Mouse (Mus musculus): ENCODE data around the gene Cnga3. TPM values are rescaled to one million over a fixed set of nuclear protein-coding genes. Genes with fewer than 3 reads are reported as not detected.

Cnga3 gene
- polyA plus RNA-seq, 1 experiment: 0.02 TPM

DNA sequence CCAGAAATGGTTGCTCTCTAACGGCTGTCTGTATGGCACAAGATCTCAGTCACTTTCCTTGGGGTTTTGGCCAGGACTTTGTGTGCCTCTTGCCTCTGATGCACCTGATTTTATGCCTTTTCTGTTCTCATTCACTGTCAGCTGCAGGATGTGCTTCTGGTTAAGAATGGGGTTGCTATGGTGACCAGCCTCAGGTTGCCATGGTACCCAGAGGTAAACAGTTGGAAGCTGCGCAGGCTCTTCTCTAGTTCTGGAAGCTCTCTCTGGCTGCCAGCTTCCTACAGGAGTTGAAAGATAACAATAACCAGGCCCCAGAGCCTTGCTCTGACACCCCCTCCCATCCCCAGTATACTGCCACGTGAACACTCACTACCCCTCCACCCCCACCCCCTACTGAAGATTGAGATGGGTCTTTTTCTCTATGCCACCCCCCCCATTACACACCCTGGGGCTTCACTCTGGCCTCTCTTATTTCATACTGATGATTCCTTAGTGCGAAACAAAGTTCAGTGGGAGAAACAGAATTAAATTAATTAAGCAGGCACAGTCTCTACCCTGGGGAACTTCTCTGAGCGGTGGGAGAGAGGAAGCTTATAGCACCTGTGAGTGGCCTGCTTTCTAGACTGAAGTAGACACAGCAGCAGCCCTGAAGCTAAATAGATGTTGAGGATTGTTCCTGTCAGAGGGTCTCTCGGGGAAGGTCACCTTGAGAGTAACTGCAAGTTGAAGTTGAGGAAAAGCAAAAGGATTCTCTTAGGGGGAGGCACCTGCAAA, 6.1 kb downstream of the Cnga3 start:
- Histone ChIP-seq H3K79me3 (ENCODE audit: low read depth) (no peaks in the 10 kb centered on the region), H3ac (ENCODE audit: control insufficient read depth, insufficient read length, low read depth) (no peak overlapping the region), H3K27me3 (ENCODE audit: control insufficient read depth, insufficient read depth, insufficient read length) (no peaks in the 10 kb centered on the region), H3K79me2 (ENCODE audit: control insufficient read depth, insufficient read depth) (no peaks in the 10 kb centered on the region), H3K36me3 (ENCODE audit: control insufficient read depth, insufficient read depth) (no peaks in the 10 kb centered on the region), H3K4me3 (ENCODE audit: insufficient read depth, poor library complexity, severe bottlenecking) (no peak overlapping the region)
- TF ChIP-seq CEBPB (IDR thresholded peaks at IDR 0.05; ENCODE audit: low read depth): no peak
- TF ChIP-seq CTCF (IDR thresholded peaks at IDR 0.05; ENCODE audit: control insufficient read depth, insufficient read depth, insufficient read length): no peak
- TF ChIP-seq MYOD1 (IDR thresholded peaks at IDR 0.05; ENCODE audit: control insufficient read depth, insufficient read length, low read depth): no peak
- TF ChIP-seq FOSL1 (IDR thresholded peaks at IDR 0.05; ENCODE audit: insufficient read depth, low read length, poor library complexity, severe bottlenecking): no peak
- TF ChIP-seq MAX (IDR thresholded peaks at IDR 0.05): no peak
- TF ChIP-seq USF1 (IDR thresholded peaks at IDR 0.05; ENCODE audit: low read depth): no peak
- no peak for TF ChIP-seq MYOG (IDR thresholded peaks at IDR 0.05; ENCODE audit: control insufficient read depth, extremely low read depth, insufficient read length)

DNA sequence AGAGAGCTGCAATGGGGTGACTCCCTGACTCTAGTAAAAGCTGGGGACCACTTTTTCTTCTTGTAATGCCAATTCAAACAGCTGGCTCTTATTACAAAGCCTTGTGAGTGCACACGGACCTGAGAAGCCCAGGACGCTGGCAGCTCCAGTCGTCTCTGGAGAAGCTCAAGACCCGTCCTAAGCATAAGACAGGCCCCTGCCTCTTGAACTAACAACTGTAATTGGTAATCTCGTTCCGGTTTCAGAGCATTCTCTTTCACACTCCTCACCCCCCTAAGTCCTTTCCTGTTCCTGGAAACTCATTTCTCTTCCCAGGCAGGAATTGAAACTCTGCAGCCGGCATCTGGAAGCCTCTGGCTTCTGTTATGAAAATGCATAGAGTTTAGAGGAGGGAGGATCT, 7.8 kb downstream of the Cnga3 start:
- no peaks in the 10 kb centered on the region for H3K36me3 ChIP-seq (ENCODE audit: control insufficient read depth, insufficient read depth)
- H3K79me3 ChIP-seq (ENCODE audit: low read depth): no peaks in the 10 kb centered on the region

DNA sequence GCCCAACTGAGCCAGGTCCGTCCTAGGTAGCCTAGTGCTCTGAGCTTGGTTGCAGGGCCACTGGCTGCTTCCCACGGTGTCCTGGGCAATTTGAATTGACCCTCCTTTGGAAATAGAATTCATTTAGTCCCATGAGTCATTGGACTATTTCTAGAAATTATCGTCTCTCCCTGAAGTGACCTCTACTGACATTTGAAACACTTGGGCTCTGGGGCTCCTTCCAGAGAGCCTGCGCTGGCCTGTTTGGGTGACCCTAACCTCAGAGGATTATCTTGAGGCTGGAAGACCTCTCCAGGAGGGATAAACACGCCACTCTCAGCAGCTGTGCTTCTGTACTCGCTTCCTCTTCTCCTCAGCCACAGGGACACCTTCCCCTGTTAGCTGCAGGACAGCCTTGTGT, 16.2 kb downstream of the Cnga3 start:
- Histone ChIP-seq H3K79me3 (ENCODE audit: low read depth) (no peaks in the 10 kb centered on the region), H3K27me3 (ENCODE audit: control insufficient read depth, insufficient read depth, insufficient read length) (no peaks in the 10 kb centered on the region), H3ac (ENCODE audit: control insufficient read depth, insufficient read length, low read depth) (no peak overlapping the region)

More for the DNA sequence above, 7.8 kb downstream of the Cnga3 start:
- no peak overlapping the region for H3ac ChIP-seq (ENCODE audit: control insufficient read depth, insufficient read length, low read depth)
- no peaks in the 10 kb centered on the region for H3K79me2 ChIP-seq (ENCODE audit: control insufficient read depth, insufficient read depth)
- no peak overlapping the region for H3K4me3 ChIP-seq (ENCODE audit: insufficient read depth, poor library complexity, severe bottlenecking)
- TF ChIP-seq USF1 (IDR thresholded peaks at IDR 0.05; ENCODE audit: low read depth) (no peak), MYOG (IDR thresholded peaks at IDR 0.05; ENCODE audit: control insufficient read depth, extremely low read depth, insufficient read length) (no peak), CTCF (IDR thresholded peaks at IDR 0.05; ENCODE audit: control insufficient read depth, insufficient read depth, insufficient read length) (no peak), MYOD1 (IDR thresholded peaks at IDR 0.05; ENCODE audit: control insufficient read depth, insufficient read length, low read depth) (no peak)
- H3K27me3 ChIP-seq (ENCODE audit: control insufficient read depth, insufficient read depth, insufficient read length): no peaks in the 10 kb centered on the region

DNA sequence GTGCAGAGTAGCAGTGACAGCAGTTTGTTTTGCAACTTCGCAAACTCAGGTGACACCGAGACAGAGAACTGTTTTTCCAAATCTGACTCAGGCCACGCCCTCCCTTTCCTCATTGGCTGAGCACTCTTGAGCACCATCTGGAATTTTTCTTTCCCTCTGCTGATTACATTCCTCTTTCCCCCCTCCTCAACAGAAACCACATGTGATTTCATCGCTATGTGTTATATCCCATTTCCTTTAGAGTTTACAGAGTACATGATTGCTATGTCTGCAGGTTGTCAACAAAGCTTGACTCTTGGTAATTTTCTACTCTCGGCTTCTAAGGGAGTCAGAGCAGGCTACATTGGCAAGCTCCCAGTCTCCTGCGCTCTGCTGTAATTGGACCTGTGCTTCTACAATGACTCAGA, 17.1 kb downstream of the Cnga3 start:
- TF ChIP-seq MYOD1 (IDR thresholded peaks at IDR 0.05; ENCODE audit: control insufficient read depth, insufficient read length, low read depth): no peak
- TF ChIP-seq FOSL1 (IDR thresholded peaks at IDR 0.05; ENCODE audit: insufficient read depth, low read length, poor library complexity, severe bottlenecking): no peak
- TF ChIP-seq MYOG (IDR thresholded peaks at IDR 0.05; ENCODE audit: control insufficient read depth, extremely low read depth, insufficient read length): no peak
- no peak for TF ChIP-seq USF1 (IDR thresholded peaks at IDR 0.05; ENCODE audit: low read depth)
- TF ChIP-seq MAX (IDR thresholded peaks at IDR 0.05): no peak
- TF ChIP-seq CTCF (IDR thresholded peaks at IDR 0.05; ENCODE audit: control insufficient read depth, insufficient read depth, insufficient read length): no peak
- TF ChIP-seq CEBPB (IDR thresholded peaks at IDR 0.05; ENCODE audit: low read depth): no peak
- H3K36me3 ChIP-seq (ENCODE audit: control insufficient read depth, insufficient read depth): no peaks in the 10 kb centered on the region
- no peak overlapping the region for H3ac ChIP-seq (ENCODE audit: control insufficient read depth, insufficient read length, low read depth)
- no peak overlapping the region for H3K4me3 ChIP-seq (ENCODE audit: insufficient read depth, poor library complexity, severe bottlenecking)
- H3K27me3 ChIP-seq (ENCODE audit: control insufficient read depth, insufficient read depth, insufficient read length): no peaks in the 10 kb centered on the region
- H3K79me3 ChIP-seq (ENCODE audit: low read depth): no peaks in the 10 kb centered on the region
- H3K79me2 ChIP-seq (ENCODE audit: control insufficient read depth, insufficient read depth): no peaks in the 10 kb centered on the region

More for the DNA sequence above, 16.2 kb downstream of the Cnga3 start:
- Histone ChIP-seq H3K79me2 (ENCODE audit: control insufficient read depth, insufficient read depth) (no peaks in the 10 kb centered on the region), H3K36me3 (ENCODE audit: control insufficient read depth, insufficient read depth) (no peaks in the 10 kb centered on the region), H3K4me3 (ENCODE audit: insufficient read depth, poor library complexity, severe bottlenecking) (no peak overlapping the region)
- TF ChIP-seq USF1 (IDR thresholded peaks at IDR 0.05; ENCODE audit: low read depth) (no peak), MAX (IDR thresholded peaks at IDR 0.05) (no peak), FOSL1 (IDR thresholded peaks at IDR 0.05; ENCODE audit: insufficient read depth, low read length, poor library complexity, severe bottlenecking) (no peak), CTCF (IDR thresholded peaks at IDR 0.05; ENCODE audit: control insufficient read depth, insufficient read depth, insufficient read length) (no peak)

DNA sequence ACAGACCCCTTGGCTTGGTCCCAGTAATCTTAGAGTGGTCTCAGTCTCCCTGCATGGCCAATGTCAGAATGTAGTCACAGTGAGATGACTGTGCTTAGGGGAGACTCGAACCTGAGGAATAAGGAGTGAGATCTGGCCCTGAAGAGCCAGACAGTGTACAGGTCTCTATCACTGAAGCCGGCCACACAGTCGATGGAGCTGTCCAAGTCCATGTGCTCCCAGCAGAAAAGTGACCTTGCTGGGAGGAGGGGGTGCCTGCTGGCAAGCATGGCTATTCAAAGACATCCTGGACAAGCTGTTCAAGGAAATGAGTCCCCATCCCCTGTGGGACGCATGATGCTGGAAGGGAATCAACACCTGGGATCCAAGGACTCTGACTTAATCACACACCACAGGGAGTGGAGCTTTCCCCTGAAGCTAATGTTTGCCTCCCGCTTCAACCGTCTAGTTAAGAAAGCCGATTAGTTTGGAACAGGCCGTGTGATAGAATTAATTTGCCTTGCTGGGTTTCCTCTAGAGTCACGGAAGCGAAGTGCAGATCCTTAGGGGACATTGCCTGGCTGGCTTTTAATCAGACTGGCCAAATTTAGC, 24.9 kb downstream of the Cnga3 start:
- Histone ChIP-seq H3K79me3 (ENCODE audit: low read depth) (no peaks in the 10 kb centered on the region), H3K27me3 (ENCODE audit: control insufficient read depth, insufficient read depth, insufficient read length) (no peaks in the 10 kb centered on the region), H3K79me2 (ENCODE audit: control insufficient read depth, insufficient read depth) (no peaks in the 10 kb centered on the region), H3K36me3 (ENCODE audit: control insufficient read depth, insufficient read depth) (no peaks in the 10 kb centered on the region), H3ac (ENCODE audit: control insufficient read depth, insufficient read length, low read depth) (no peak overlapping the region), H3K4me3 (ENCODE audit: insufficient read depth, poor library complexity, severe bottlenecking) (no peak overlapping the region)
- no peak for TF ChIP-seq CEBPB (IDR thresholded peaks at IDR 0.05; ENCODE audit: low read depth)
- TF ChIP-seq CTCF (IDR thresholded peaks at IDR 0.05; ENCODE audit: control insufficient read depth, insufficient read depth, insufficient read length): no peak
- no peak for TF ChIP-seq FOSL1 (IDR thresholded peaks at IDR 0.05; ENCODE audit: insufficient read depth, low read length, poor library complexity, severe bottlenecking)
- no peak for TF ChIP-seq MAX (IDR thresholded peaks at IDR 0.05)
- no peak for TF ChIP-seq USF1 (IDR thresholded peaks at IDR 0.05; ENCODE audit: low read depth)
- TF ChIP-seq MYOG (IDR thresholded peaks at IDR 0.05; ENCODE audit: control insufficient read depth, extremely low read depth, insufficient read length): no peak
- TF ChIP-seq MYOD1 (IDR thresholded peaks at IDR 0.05; ENCODE audit: control insufficient read depth, insufficient read length, low read depth): no peak
